Mouse (Mus musculus) E14TG2a.4 (cell line): Measurements from ENCODE around the gene Gcn1l1.

Source experiments
- CTCF ChIP-seq: conservative IDR thresholded peaks from 2 replicates; pipeline ENCODE4 v1.5.1; 2014; ENCODE audit warnings: low read length
- NANOG ChIP-seq: IDR thresholded peaks from 2 replicates; pipeline ENCODE4 v1.6.1; 2014; ENCODE audit warnings: borderline replicate concordance, low read length, mixed read lengths

DNA sequence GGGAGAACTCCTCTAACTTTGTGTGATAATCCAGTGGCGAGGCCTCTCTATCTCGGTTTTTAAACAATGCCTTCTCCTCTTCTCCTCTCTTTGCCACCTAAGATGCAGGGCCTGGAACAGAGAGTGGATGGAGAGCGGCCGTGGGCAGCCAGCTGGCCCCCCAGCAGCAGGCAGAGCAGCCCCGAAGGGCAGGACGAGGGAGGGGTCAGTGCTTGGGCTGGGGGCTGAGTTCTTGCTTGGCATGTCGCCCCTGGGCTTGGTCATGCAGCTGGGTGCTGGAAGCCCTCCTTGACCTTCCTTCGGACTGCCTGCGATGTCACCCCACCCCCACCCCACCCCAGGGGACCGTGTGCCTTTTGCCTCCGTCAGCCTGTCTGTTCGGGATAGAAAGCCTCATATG is 13.7 kb upstream of the Gcn1l1 start:
- TF ChIP-seq CTCF, result no peak
- no peak for TF ChIP-seq NANOG
